Mouse (Mus musculus) kidney, adult 2 months (tissue): ENCODE data around the gene Ube3b.

ENCODE experiments used
- CTCF ChIP-seq: fragments of 200-500 bp; conservative IDR thresholded peaks from 2 replicates; pipeline ENCODE4 v1.5.1; 2011; ENCODE audit warnings: low read depth, mild to moderate bottlenecking, control low read depth, low read length, moderate library complexity, mixed read lengths; ENCODE audit not compliant: insufficient read depth, insufficient read length
- POLR2A ChIP-seq: fragments of 200-500 bp; IDR thresholded peaks from one replicate; pipeline ENCODE4 v1.6.1; 2011; ENCODE audit warnings: low read depth, low read length, control low read depth

GRCm38 (mm10) chr5:114393169-114393568, 12.8 kb downstream of the Ube3b start:
- no peak for TF ChIP-seq CTCF
- TF ChIP-seq POLR2A, result no peak
